Mouse (Mus musculus) lung, postnatal 0 days (tissue): ENCODE data around the gene Plac8. TPM values are rescaled to one million over a fixed set of nuclear protein-coding genes. Genes with fewer than 3 reads are reported as not detected.

ENCODE experiments used
- ATAC-seq: fragments of 200-750 bp; cut with Nextera tagmentation; 2 replicates; pipeline ENCODE4 v1.8.0; 2017; ENCODE audit warnings: moderate library complexity
- DNase-seq: peaks from one replicate; pipeline ENCODE4 v3.0.0-alpha.2; 2016; ENCODE audit warnings: low spot score
- H3K27ac ChIP-seq: fragments of 300-500 bp; sonication (generic); 2 replicates; pipeline ENCODE4 v1.5.1; 2014; ENCODE audit warnings: antibody characterized with exemption, mild to moderate bottlenecking, low read length, mixed read lengths
- H3K27me3 ChIP-seq: fragments of 300-500 bp; sonication (generic); replicated peaks from 2 replicates; pipeline ENCODE4 v1.6.1; 2014; ENCODE audit warnings: low read length, mixed read lengths; ENCODE audit not compliant: insufficient read depth
- H3K36me3 ChIP-seq: fragments of 300-500 bp; sonication (generic); 2 replicates; pipeline ENCODE4 v1.6.1; 2014; ENCODE audit warnings: low read length, mixed read lengths; ENCODE audit not compliant: insufficient read depth
- H3K4me1 ChIP-seq: fragments of 300-500 bp; sonication (generic); 2 replicates; pipeline ENCODE4 v1.6.1; 2014; ENCODE audit warnings: antibody characterized with exemption, low read depth, low read length, mixed read lengths; ENCODE audit not compliant: insufficient read depth
- H3K4me2 ChIP-seq: fragments of 300-500 bp; sonication (generic); replicated peaks from 2 replicates; pipeline ENCODE4 v1.6.1; 2014; ENCODE audit warnings: low read depth, mild to moderate bottlenecking, low read length, moderate library complexity, mixed read lengths
- H3K4me3 ChIP-seq: fragments of 300-500 bp; sonication (generic); 2 replicates; pipeline ENCODE4 v1.5.1; 2014; ENCODE audit warnings: low read depth, low read length
- H3K9ac ChIP-seq: fragments of 300-500 bp; sonication (generic); replicated peaks from 2 replicates; pipeline ENCODE4 v1.6.1; 2014; ENCODE audit warnings: low read depth, mild to moderate bottlenecking
- H3K9me3 ChIP-seq: fragments of 300-500 bp; sonication (generic); 2 replicates; pipeline ENCODE4 v1.6.1; 2016; ENCODE audit warnings: low read length, mixed read lengths
- CTCF ChIP-seq: IDR thresholded peaks from 2 replicates; pipeline ENCODE4 v1.5.1; 2016; ENCODE audit warnings: antibody characterized with exemption, mild to moderate bottlenecking
- EP300 ChIP-seq: IDR thresholded peaks from 2 replicates; pipeline ENCODE4 v1.6.1; 2016; ENCODE audit warnings: antibody characterized with exemption, mild to moderate bottlenecking, control low read depth
- WGBS: fragments of 180-500 bp; shearing (Covaris S2); extraction: QIAGEN DNeasy Blood & Tissue Kit; methylation state at CpG from one replicate; pipeline ENCODE4 v1.1.7; 2014; 5-methylcytosine and 5-hydroxymethylcytosine counted together
- polyA plus RNA-seq: library from polyadenylated mRNA; unstranded; fragments of >200 nt; fragmentation: Nextera tagmentation; extraction: Ambion mirVana; gene quantifications from 2 replicates; pipeline ENCODE4 v1.2.1, GENCODE M21; 2015

Gene Plac8
- polyA plus RNA-seq, 1 experiment from 2014 or later, result 59.3 TPM

DNA sequence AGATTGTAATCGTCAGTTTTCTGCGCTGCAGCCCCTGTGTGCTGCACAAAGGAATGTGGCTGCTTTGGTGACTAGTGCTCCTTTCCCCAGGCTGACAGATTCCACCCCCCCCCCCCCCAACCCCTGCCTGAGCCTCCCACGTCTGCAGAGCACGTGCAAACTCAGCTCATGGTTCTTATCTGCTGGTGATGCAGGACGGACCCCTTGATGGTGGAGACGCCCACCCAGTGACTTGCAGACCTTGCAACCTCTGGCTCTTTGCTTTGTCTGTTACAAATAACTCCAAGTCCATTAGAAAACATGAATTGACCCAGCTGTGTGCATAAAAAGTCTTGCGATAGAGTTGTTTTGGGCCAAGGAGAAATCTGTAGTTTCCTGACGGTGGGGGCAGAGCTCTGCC is 1.3 kb downstream of the Plac8 start:
- 17% methylated on average over 8 of the region's 8 CpGs for WGBS
- no peak overlapping the region for H3K27ac ChIP-seq
- no peaks in the 10 kb centered on the region for H3K27me3 ChIP-seq
- peak overlapping the region; percentile 4; the same call in 1 of the 2 replicates for H3K4me3 ChIP-seq
- H3K9ac ChIP-seq, result no peak overlapping the region
- H3K4me2 ChIP-seq, result peak overlapping the region; percentile 11
- H3K9me3 ChIP-seq, result no peaks in the 10 kb centered on the region
- ATAC-seq (peak; percentile 21; the same call in 1 of the 2 replicates), DNase-seq (peak; percentile 58)
- no peak for TF ChIP-seq EP300
- TF ChIP-seq CTCF, result no peak
- H3K4me1 ChIP-seq, result no peaks in the 10 kb centered on the region
- H3K36me3 ChIP-seq, result no peaks in the 10 kb centered on the region

DNA sequence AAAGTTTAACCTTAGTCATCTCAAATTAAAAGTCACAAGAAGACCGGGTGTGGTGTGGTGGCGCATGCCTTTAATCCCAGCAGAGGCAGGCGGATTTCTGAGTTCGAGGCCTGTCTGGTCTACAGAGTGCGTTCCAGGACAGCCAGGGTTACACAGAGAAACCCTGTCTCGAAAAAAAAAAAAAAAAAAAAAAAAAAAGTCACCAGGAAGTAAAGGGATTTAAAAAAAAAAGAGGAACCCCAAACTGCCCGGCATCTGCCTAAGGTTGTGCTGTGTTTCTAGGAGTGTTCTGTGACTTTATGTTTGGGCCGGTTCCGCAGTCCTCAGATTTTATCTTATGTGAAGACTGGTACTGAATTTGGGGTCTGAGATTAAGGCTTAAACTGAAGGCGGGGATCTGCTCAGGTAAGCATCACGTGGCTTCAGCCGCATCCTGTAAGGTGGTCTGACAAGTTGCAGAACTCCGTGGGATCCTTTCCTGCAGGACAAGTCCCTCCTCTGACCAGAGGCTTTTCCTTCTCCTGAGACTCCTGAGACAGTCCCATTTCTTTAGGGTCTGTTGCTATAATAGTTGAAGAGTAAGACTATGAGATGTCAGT is 1.9 kb downstream of the Plac8 start:
- no peaks in the 10 kb centered on the region for H3K4me1 ChIP-seq
- peak overlapping the region; percentile 9 for H3K4me2 ChIP-seq
- no peak overlapping the region for H3K9ac ChIP-seq
- H3K4me3 ChIP-seq, result no peak overlapping the region; the same call in 1 of the 2 replicates
- H3K36me3 ChIP-seq, result no peaks in the 10 kb centered on the region
- ATAC-seq (no peak), DNase-seq (peak; percentile 18)
- no peaks in the 10 kb centered on the region for H3K27me3 ChIP-seq
- H3K27ac ChIP-seq, result no peak overlapping the region
- no peaks in the 10 kb centered on the region for H3K9me3 ChIP-seq
- WGBS, result 61% methylated on average over 13 of the region's 13 CpGs
- no peak for TF ChIP-seq EP300
- TF ChIP-seq CTCF, result no peak

DNA sequence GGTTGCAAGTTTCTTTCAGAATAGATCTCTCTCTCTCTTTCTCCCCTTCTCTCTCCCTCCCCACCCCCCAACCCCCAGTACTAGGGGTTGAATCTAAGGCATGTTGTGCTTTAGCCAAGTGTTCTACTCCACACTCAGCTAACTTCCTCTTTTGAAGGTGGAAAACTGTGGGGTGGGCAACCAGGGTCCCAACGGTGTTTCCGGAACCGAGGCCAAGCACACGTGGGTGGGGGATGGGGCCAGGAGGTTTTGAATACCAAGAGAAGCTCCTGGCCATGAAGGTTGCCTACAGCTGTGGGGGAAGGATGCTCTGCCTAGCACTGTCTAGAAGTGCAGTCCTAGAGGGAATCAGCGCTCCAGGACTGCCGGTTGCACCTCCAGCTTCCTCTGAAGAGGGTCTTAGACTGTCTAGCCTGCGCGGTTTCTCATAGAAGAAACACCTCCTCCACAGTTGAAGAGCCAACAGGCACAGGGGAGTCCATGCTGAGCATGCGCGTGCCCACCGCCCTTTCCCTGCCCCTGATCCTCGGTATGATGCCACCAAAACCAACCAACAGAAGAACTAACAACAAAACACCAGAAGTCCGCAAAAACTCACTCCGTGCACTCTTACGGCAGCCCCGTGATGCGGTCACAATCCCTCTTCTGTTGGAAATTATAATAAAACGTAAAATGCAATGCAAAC is 2.7 kb downstream of the Plac8 start:
- H3K4me3 ChIP-seq, result no peak overlapping the region

DNA sequence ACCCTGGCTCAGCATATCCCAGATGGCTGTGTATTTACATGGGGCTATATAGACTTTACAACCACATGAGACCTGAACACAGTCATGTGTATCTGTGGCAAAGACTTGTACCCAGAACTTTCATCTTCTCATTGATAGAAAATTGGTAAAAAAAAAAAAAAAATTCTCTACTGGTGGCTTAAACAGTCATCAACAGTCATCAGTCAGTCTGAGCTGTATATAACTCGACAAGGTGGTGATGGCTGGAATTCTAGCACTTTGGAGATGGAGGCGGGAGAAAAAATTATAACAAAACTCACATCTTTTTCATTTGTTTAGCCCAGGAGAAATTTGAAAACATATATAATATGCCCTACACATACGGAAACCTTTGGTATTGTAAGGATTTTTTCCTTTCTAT is 3.2 kb downstream of the Plac8 start:
- no peak overlapping the region for H3K27ac ChIP-seq
- TF ChIP-seq EP300 (no peak), CTCF (no peak)
- WGBS, result 73% methylated on average over 3 of the region's 3 CpGs
- no peaks in the 10 kb centered on the region for H3K4me1 ChIP-seq
- H3K9ac ChIP-seq, result no peak overlapping the region
- H3K4me3 ChIP-seq, result no peak overlapping the region
- H3K27me3 ChIP-seq, result no peaks in the 10 kb centered on the region
- no peak overlapping the region for H3K4me2 ChIP-seq
- no peak for DNase-seq
- H3K36me3 ChIP-seq, result no peaks in the 10 kb centered on the region
- no peaks in the 10 kb centered on the region for H3K9me3 ChIP-seq
- no peak for ATAC-seq

More for the DNA sequence above, 2.7 kb downstream of the Plac8 start:
- 79% methylated on average over 18 of the region's 18 CpGs for WGBS
- no peaks in the 10 kb centered on the region for H3K36me3 ChIP-seq
- no peak overlapping the region for H3K4me2 ChIP-seq
- H3K9me3 ChIP-seq, result no peaks in the 10 kb centered on the region
- DNase-seq (no peak), ATAC-seq (no peak)
- H3K4me1 ChIP-seq, result no peaks in the 10 kb centered on the region
- no peak overlapping the region for H3K27ac ChIP-seq
- H3K9ac ChIP-seq, result no peak overlapping the region
- TF ChIP-seq CTCF, result no peak
- no peak for TF ChIP-seq EP300
- H3K27me3 ChIP-seq, result no peaks in the 10 kb centered on the region

DNA sequence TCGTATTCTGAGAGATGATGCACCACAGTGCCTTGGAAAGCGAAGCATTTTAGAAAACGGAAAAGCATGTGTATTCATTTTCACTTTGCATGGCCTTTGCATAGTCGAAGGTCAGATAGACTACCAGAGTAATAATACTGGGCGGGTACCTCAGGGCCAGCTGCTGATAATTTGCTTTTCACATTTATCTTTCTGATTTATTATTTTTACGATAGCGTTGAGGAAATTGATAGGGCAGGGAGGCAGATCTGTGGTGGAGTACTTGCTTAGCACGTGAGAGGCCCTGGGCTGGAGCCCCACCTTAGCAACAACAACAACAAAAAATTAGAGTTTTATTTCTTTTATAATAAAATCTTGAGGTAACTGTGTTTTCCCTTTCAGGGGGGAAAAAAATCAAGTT is 3.9 kb downstream of the Plac8 start:
- Histone ChIP-seq H3K36me3 (no peaks in the 10 kb centered on the region), H3K9ac (no peak overlapping the region), H3K4me3 (no peak overlapping the region), H3K9me3 (no peaks in the 10 kb centered on the region), H3K4me2 (no peak overlapping the region), H3K27me3 (no peaks in the 10 kb centered on the region), H3K4me1 (no peaks in the 10 kb centered on the region), H3K27ac (no peak overlapping the region)
- DNase-seq, result no peak
- 57% methylated on average over 8 of the region's 8 CpGs for whole genome bisulfite sequencing
- no peak for TF ChIP-seq CTCF
- ATAC-seq, result no peak

DNA sequence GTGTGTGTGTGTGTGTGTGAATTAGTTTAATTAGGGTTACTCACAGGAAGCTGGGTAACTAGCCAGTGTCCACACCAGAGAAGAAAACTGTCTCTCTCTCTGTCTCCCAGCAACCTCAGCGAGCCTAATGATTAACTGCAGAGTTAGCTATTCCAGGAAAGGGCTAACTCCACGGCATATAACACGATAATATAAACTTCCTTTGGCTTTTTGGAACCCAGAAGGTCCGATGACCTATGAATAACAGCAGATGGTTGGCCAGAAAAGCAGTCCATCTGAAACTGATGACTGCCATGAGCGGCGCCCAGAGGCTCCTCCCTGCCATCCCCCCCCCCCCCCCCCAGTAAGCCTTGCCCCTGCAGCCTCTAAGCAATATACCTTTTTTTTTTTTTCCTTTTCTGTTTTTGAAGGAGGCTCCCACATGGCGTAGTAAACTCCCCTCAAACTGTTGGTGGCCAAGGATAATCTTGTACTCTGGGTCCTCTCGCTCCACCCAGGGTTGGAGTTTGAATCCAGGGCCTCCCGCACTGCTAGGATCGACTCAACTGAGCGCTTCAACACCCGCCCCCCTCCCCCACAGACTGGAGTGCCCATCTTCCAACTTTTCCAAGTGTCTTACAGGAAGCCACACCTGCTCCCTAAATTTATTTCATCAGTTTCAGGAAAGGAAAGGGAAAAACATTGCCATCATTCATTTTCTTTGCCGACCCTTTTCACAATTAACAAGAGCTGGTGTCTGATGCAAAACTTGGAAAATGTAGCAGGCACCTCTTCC is 4.6 kb downstream of the Plac8 start:
- ATAC-seq, result peak; percentile 87
- 37% methylated on average over 13 of the region's 13 CpGs for WGBS
- Histone ChIP-seq H3K36me3 (no peaks in the 10 kb centered on the region), H3K4me3 (no peak overlapping the region), H3K9me3 (no peaks in the 10 kb centered on the region), H3K27ac (peak overlapping the region; percentile 73), H3K27me3 (no peaks in the 10 kb centered on the region), H3K9ac (no peak overlapping the region), H3K4me2 (0 out of 2 replicates have a peak overlapping the region, but pooled peaks have one; percentile 3), H3K4me1 (no peaks in the 10 kb centered on the region)
- DNase-seq, result peak; percentile 88
- peak; percentile 21; the same call in 1 of the 2 replicates for TF ChIP-seq EP300
- no peak for TF ChIP-seq CTCF
